In the genomic region with DNA sequence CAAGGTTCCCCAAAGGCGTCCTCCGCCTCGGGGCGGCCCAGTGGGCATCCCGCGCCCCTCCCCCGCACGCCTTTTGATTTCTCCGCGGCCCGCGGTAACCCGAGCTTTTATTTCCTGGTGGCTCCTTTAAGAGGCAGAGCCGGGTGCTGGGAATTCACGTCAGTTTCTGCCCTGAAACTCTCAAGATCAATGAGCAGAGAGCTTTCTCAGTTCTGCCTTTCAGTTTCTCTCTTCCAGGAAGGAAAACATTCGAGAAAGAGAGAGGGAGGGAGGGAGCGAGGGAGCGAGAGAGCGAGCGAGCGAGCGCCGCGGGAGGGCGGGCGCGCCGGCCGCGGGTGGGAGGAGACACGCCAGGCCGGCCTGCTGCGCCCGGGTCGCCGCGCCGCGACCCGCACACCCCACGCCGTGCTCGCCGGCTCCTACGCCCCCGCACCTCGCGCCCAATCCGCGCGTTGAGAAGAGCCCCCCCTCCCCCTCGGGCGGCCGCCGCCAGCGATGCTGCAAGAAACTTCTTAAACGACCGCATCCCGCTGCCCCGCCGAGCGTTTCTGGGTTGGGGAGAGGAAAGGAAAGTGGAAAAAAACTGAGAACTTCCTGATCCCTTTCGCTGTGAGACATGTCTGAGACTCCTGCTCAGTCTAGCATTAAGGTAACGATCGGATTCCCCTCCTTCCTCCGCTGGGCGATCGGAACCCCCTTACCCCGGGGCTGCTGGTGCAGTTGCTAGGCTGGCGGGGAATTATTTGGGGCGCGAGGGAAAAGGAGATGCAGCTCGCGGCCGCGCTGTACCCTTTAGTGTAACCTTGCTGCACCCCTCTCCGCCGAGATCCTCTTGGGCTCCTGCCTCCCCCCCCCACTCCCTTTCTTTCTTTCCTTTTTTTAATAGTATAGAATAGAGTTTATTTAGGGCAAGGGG, we compare ENCODE assay signal across 8 mouse cellular contexts. TPM values are rescaled to one million over a fixed set of nuclear protein-coding genes. Genes with fewer than 3 reads are reported as not detected.
A peak's percentile ranks its signal among the peaks of the same experiment; 100 is the strongest.
DNase-seq lines count a peak whose midpoint lies in the region; ATAC-seq lines count a peak whose summit lies in the region.

Gene Etv6, plus strand, starts transcription at position 211 of the 916 bp plus-strand sequence.

- DNase-seq in NIH3T3 (ENCODE audit: low read depth), result peak; percentile 90
- peak; percentile 76 for DNase-seq in cerebellum, adult 9-10 months
- DNase-seq in layer of hippocampus, postnatal 14 days (ENCODE audit: low spot score in 2 of 2), result peak; percentile 54 to 80
- peak; percentile 89 for DNase-seq in lung, postnatal 10 days
- DNase-seq in retina, adult 2 months (ENCODE audit: low read depth, low spot score), result peak; percentile 53
- DNase-seq in thymus, postnatal 25 days, result peak; percentile 72

- peak; percentile 83 for ATAC-seq in frontal cortex, adult (ENCODE audit: low TSS enrichment)
- ATAC-seq in hematopoietic stem cell, adult 5-6 weeks (replicated peaks in 1 of 2; ENCODE audit: insufficient read depth in 1 of 2, low FRiP score in 2 of 2, low TSS enrichment in 1 of 2, low read depth in 1 of 2, poor library complexity in 2 of 2, severe bottlenecking in 2 of 2), result peak; percentile 30 to 43

RNA-seq across cellular contexts. Expression of gene Etv6, which starts in this region (rescaled TPM):
- 139 and 157 TPM in 2 replicates for total RNA-seq in hematopoietic stem cell, adult 5-6 weeks (2017)
- total RNA-seq in layer of hippocampus, postnatal 14 days (2021), result 10 to 100 TPM; 11.4 to 11.8 TPM

Comparison
In these comparisons a context has a peak if more than half of its experiments do, and no peak if none do; other contexts are left out.
1. Peak in every context shown above with its lines: DNase-seq and ATAC-seq.
2. RNA of gene Etv6 (total RNA-seq): 139 to 157 TPM in hematopoietic stem cell, adult 5-6 weeks; 11.4 to 11.8 TPM in layer of hippocampus, postnatal 14 days; every median in the first group is over 10 times any median in the second.